Mouse (Mus musculus) midbrain, embryonic 12.5 days (tissue): ENCODE measurements around the gene BC107364. TPM values are rescaled to one million over a fixed set of nuclear protein-coding genes. Genes with fewer than 3 reads are reported as not detected.
"Not testable (repeated sequence)": the region's sequence is repeated elsewhere in the genome, so short reads cannot be mapped to it uniquely, and the experiment has no call there.

Source experiments
- ATAC-seq: fragments of 200-750 bp; cut with Nextera tagmentation; 2 replicates; pipeline ENCODE4 v1.8.0; 2017; ENCODE audit warnings: low read depth, moderate TSS enrichment, moderate library complexity; ENCODE audit not compliant: low FRiP score
- H3K27ac ChIP-seq: fragments of 300-500 bp; sonication (generic); replicated peaks from 2 replicates; pipeline ENCODE4 v1.5.1; 2016; ENCODE audit warnings: mild to moderate bottlenecking
- H3K27me3 ChIP-seq: fragments of 300-500 bp; sonication (generic); 2 replicates; pipeline ENCODE4 v1.6.1; 2016; ENCODE audit warnings: mild to moderate bottlenecking
- H3K36me3 ChIP-seq: fragments of 300-500 bp; sonication (generic); 2 replicates; pipeline ENCODE4 v1.6.1; 2016
- H3K4me1 ChIP-seq: fragments of 300-500 bp; sonication (generic); 2 replicates; pipeline ENCODE4 v1.6.1; 2016
- H3K4me2 ChIP-seq: fragments of 300-500 bp; sonication (generic); replicated peaks from 2 replicates; pipeline ENCODE4 v1.6.1; 2016; ENCODE audit warnings: mild to moderate bottlenecking, moderate library complexity
- H3K4me3 ChIP-seq: fragments of 300-500 bp; sonication (generic); 2 replicates; pipeline ENCODE4 v1.5.1; 2016; ENCODE audit warnings: mild to moderate bottlenecking
- H3K9ac ChIP-seq: fragments of 300-500 bp; sonication (generic); replicated peaks from 2 replicates; pipeline ENCODE4 v1.6.1; 2016; ENCODE audit warnings: mild to moderate bottlenecking, moderate library complexity
- H3K9me3 ChIP-seq: fragments of 300-500 bp; sonication (generic); 2 replicates; pipeline ENCODE4 v1.6.1; 2016; ENCODE audit warnings: mild to moderate bottlenecking
- WGBS: fragments of 180-500 bp; shearing (Covaris S2); methylation state at CpG from one replicate; pipeline ENCODE4 v1.1.7; 2016; 5-methylcytosine and 5-hydroxymethylcytosine counted together
- polyA plus RNA-seq: library from polyadenylated mRNA; unstranded; fragments of >200 nt; fragmentation: Nextera tagmentation; extraction: Ambion mirVana; gene quantifications from 2 replicates; pipeline ENCODE4 v1.2.1, GENCODE M21; 2016

BC107364 gene
- polyA plus RNA-seq, 1 experiment from 2014 or later, result not detected

DNA sequence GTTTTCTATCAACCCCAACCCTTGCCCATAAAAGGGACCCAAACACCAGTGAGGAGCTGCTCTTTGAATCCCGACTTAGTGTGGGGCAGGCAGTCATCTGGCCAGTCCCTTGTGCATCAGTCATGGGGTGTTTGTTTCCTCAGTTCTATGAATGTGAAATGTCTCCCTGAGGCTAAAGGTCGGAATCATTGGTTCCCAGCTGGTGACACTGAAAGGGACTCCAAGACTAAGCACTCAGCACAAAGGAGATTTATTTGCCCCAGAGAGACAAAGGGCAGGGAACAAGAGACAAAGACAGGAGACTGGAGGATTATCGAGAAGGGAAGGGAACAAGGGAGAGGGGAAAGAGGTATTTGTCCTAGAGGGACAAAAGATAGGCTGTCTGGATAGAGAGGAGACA lies 19.9 kb downstream of the BC107364 start:
- Histone ChIP-seq H3K9ac (no peak overlapping the region), H3K4me2 (no peak overlapping the region), H3K9me3 (no peaks in the 10 kb centered on the region), H3K4me1 (peaks cover 7% of the 10 kb centered on the region; the same call in 1 of the 2 replicates), H3K27me3 (peaks cover 57% of the 10 kb centered on the region), H3K27ac (no peak overlapping the region), H3K36me3 (no peaks in the 10 kb centered on the region), H3K4me3 (no peak overlapping the region)
- WGBS, result 6% methylated on average over 3 of the region's 3 CpGs
- ATAC-seq, result no peak

DNA sequence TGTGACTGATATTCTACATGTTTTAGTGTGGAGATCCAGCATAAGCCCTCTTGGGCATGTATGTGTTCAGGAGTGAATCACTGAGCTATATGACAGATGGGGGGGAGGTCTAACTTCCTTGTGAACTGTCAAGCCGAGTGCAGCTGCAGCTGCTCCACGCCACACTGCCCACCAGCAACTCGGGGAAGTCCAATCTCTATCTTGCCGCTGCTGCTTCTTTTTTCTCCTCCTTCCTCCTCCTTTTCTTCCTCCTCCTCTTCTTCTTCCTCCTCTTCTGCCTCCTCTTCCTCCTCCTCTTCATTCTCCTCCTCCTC lies 22.3 kb downstream of the BC107364 start:
- H3K4me1 ChIP-seq, result peaks cover 7% of the 10 kb centered on the region; the same call in 1 of the 2 replicates
- no peaks in the 10 kb centered on the region for H3K36me3 ChIP-seq
- no peak for ATAC-seq
- peaks cover 56% of the 10 kb centered on the region for H3K27me3 ChIP-seq
- no peak overlapping the region for H3K4me3 ChIP-seq
- no peak overlapping the region for H3K4me2 ChIP-seq
- no peaks in the 10 kb centered on the region for H3K9me3 ChIP-seq
- H3K9ac ChIP-seq, result no peak overlapping the region
- no peak overlapping the region for H3K27ac ChIP-seq
- WGBS, result 67% methylated on average over 4 of the region's 4 CpGs

DNA sequence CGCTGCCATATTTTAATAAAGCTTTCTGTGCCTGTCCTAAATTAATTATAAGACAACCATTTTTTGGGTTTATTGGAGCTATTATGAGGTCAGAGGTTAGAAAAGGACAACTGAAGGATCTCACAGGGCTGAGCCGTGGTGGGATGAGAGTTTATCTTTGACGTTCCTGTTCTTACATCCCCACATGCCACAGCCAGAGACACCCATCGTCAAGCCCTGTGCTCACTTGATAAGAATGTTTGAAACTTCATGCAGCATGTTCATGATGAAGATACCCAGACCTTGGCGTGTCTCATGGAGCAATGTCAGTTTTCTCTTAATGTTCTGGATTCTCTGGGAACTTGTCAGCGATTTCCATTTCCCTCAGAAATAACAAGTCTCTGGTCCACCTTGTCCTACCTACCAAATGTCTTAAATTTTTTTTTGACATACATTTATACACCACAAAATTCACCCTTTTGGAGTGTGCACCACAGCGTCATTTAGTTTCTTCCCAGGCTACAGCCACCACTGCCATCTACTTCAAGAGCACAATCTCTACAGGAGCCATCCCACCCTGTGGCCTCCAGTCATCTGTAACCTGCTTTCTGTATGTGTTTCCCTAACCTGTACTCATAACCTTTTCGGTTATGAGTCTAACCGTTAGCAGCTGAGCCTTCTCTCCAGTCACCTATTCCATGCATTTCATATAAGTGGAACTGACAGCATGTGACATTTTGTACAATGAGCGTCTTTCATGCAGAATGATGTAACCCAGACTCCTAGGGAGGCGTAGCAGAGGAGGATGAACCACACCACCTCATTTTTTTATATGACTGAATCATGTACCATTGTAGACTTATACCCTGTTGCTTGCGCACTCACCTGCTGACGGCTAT lies 22.9 kb downstream of the BC107364 start:
- ATAC-seq, result no peak
- no peaks in the 10 kb centered on the region for H3K9me3 ChIP-seq
- no peak overlapping the region for H3K4me3 ChIP-seq
- no peak overlapping the region for H3K27ac ChIP-seq
- no peaks in the 10 kb centered on the region for H3K36me3 ChIP-seq
- H3K4me1 ChIP-seq, result peaks cover 7% of the 10 kb centered on the region; the same call in 1 of the 2 replicates
- 88% methylated on average over 13 of the region's 13 CpGs for WGBS
- peaks cover 56% of the 10 kb centered on the region for H3K27me3 ChIP-seq
- no peak overlapping the region for H3K9ac ChIP-seq
- no peak overlapping the region for H3K4me2 ChIP-seq

DNA sequence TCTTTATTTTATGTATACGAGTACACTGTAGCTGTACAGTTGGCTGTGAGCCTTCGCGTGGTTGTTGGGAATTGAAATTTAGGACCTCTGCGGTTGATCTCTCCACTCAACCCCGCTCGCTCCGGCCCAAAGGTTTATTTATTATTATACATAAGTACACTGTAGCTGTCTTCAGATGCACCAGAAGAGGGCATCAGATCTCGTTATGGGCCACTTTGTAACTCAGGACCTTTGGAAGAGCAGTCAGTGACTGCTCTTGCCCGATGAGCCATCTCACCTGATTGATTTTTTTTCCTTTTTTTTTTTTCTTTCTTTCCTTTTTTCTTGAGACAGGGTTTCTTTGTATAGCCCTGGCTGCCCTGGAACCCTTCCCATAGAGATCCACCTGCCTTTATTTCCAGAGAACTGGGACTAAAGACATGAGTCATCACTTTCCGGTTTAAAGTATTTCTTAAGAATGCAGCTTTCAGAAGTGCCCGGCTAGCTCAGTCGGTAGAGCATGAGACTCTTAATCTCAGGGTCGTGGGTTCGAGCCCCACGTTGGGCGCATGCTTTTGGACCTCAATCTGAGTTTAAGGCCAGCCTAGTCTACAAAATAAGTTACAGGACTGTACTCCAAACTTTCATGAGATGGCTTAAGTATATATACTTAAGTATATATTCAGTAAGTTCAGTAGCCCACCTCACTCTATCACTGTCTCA lies 24.2 kb downstream of the BC107364 start:
- Histone ChIP-seq H3K27ac (no peak overlapping the region), H3K27me3 (peaks cover 53% of the 10 kb centered on the region), H3K36me3 (no peaks in the 10 kb centered on the region), H3K9ac (no peak overlapping the region), H3K9me3 (no peaks in the 10 kb centered on the region), H3K4me3 (no peak overlapping the region), H3K4me2 (no peak overlapping the region), H3K4me1 (peaks cover 7% of the 10 kb centered on the region; the same call in 1 of the 2 replicates)
- no peak for ATAC-seq
- WGBS, result 8% methylated on average over 16 of the region's 16 CpGs

DNA sequence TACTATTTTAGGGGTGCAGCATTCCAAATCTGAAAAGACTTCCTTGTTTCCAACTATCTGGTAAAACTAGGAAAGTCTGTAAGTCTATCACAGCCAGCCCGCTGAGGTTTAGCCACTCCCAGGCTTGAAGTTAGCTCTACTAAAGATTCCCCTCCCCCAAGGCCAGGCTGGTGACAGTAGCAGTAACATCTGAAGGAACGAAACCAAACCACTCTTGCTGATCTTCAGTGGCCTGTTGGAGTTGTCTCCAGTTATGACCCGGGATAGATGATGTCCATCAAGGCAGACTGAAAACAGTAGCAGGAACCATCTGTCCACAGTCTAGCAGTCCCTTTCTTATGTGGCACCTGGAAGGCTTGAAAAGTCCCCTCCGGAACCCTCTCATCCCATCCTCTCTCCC lies 24.8 kb downstream of the BC107364 start:
- H3K36me3 ChIP-seq, result no peaks in the 10 kb centered on the region
- no peak overlapping the region for H3K9ac ChIP-seq
- ATAC-seq, result no peak
- peaks cover 7% of the 10 kb centered on the region; the same call in 1 of the 2 replicates for H3K4me1 ChIP-seq
- no peak overlapping the region for H3K4me3 ChIP-seq
- H3K27ac ChIP-seq, result no peak overlapping the region
- H3K4me2 ChIP-seq, result no peak overlapping the region
- H3K9me3 ChIP-seq, result no peaks in the 10 kb centered on the region
- H3K27me3 ChIP-seq, result peaks cover 58% of the 10 kb centered on the region
- 13% methylated on average over 4 of the region's 4 CpGs for WGBS

DNA sequence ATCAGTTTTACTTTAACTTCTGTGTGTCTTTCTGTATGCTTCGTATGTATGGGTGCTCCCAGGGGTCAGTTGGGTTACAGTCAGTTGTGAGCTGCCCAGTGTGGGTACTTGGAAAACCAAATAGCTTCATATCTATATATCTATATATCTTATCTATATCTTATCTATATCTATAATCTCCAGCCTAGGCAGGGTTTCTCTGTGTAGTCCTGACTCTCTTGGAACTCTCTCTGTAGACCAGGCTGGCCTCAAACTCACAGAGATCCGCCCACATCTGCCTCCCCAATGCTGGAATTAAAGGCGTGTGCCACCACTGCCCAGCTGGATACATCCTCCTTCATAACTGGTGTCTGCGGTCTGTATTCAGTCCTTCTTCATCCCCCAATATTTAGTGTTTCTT lies 25.8 kb downstream of the BC107364 start:
- Histone ChIP-seq H3K9ac (no peak overlapping the region), H3K9me3 (no peaks in the 10 kb centered on the region), H3K4me1 (peaks cover 3% of the 10 kb centered on the region; the same call in 1 of the 2 replicates), H3K27ac (no peak overlapping the region), H3K27me3 (peaks cover 55% of the 10 kb centered on the region), H3K36me3 (no peaks in the 10 kb centered on the region), H3K4me3 (no peak overlapping the region), H3K4me2 (no peak overlapping the region)
- ATAC-seq, result no peak
- WGBS, result 77% methylated on average over 4 of the region's 4 CpGs

DNA sequence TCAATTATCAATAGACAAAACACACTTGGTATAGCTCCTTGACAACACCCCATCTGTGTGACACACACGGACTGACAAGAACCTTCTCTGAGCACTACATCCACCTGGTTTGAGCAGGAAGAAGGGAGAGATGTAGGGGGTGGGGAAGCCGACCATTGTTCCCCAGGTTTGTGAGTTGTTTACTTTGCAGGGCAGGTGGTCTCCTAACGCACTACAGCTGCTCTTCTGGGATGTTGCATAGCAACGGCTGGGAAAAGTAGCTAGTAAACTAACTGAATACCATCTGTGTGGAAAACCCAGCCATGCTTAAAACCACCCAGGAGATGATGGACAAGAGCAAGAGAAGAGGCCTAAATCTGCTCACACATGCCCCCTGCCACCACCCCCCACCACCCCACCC lies 27.7 kb downstream of the BC107364 start:
- H3K27me3 ChIP-seq, result peaks cover 41% of the 10 kb centered on the region
- not testable (repeated sequence) for H3K4me2 ChIP-seq, H3K4me3 ChIP-seq, ATAC-seq, H3K36me3 ChIP-seq, H3K9me3 ChIP-seq, H3K27ac ChIP-seq, H3K4me1 ChIP-seq, H3K9ac ChIP-seq
- WGBS, result 6% methylated on average over 4 of the region's 4 CpGs

DNA sequence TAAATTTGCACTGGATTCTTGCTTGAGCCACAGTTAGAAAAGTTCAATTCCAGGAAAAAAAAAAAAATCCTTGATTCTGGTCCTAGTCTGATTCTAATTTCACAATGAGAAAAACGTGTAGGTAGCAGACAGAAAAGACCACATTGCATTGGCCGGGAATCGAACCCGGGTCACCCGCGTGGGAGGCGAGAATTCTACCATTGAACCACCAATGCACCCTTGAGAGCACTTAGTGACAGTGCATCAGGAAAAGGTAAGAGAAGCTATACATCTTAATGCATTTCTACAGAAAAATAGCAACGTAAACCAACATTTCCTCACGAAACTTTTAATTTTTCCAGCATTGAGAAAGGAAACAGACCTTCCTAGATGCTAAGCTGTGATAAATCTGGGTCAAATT lies 28.2 kb downstream of the BC107364 start:
- no peaks in the 10 kb centered on the region for H3K36me3 ChIP-seq
- 17% methylated on average over 9 of the region's 9 CpGs for WGBS
- H3K4me2 ChIP-seq, result no peak overlapping the region

DNA sequence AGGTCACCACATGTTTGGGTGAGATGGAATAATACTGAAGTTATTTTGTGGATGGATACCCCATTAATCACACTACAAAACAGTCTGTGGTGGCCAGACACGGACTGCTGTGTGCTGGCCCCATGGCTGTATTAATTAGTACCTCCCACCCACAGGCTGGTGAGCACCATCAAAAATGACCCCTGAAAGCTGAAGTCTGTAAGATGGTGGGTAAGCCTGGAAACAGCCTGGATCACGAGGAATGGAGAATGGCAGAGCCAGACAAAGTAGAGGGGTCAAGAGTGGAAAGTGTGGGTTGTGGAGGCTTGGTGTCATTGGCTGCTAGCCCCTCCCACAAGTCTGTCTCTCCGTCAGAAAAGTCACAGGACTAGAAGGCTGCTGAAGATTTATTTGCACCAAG lies 31.3 kb downstream of the BC107364 start:
- H3K4me3 ChIP-seq, result no peak overlapping the region
- H3K9ac ChIP-seq, result no peak overlapping the region
- no peak overlapping the region for H3K27ac ChIP-seq
- H3K9me3 ChIP-seq, result no peaks in the 10 kb centered on the region
- ATAC-seq, result no peak
- no peaks in the 10 kb centered on the region for H3K36me3 ChIP-seq
- peaks cover 18% of the 10 kb centered on the region for H3K27me3 ChIP-seq
- H3K4me2 ChIP-seq, result no peak overlapping the region
- WGBS, result 71% methylated on average over 3 of the region's 3 CpGs
- H3K4me1 ChIP-seq, result no peaks in the 10 kb centered on the region

More for the DNA sequence above, 28.2 kb downstream of the BC107364 start:
- 0 out of 2 replicates have a peak, but pooled peaks cover 3% of the 10 kb centered on the region for H3K4me1 ChIP-seq
- no peak for ATAC-seq
- no peak overlapping the region for H3K27ac ChIP-seq
- H3K4me3 ChIP-seq, result no peak overlapping the region
- no peak overlapping the region for H3K9ac ChIP-seq
- no peaks in the 10 kb centered on the region for H3K9me3 ChIP-seq
- peaks cover 36% of the 10 kb centered on the region for H3K27me3 ChIP-seq

DNA sequence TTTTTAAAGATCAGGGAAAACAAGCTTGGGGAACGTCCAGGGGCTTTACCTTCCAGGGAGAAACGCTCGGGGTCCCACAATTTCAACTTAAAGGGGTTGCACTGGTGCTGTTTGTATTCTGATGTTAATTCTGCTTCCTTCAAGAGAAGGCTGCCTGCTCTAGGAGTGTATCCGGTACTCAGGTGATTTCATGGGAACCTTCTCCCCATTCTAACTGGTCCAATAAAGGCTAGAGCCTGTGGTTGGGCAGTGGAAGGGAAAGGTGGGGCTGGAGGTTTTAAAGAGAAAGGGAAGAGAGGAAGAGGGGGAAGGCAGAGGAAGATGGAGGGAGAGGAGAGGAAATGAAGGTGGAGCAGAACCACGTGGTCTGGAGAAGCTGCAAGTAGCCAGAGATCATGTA lies 33.2 kb downstream of the BC107364 start:
- 75% methylated on average over 5 of the region's 5 CpGs for WGBS
- ATAC-seq, result not testable (repeated sequence)

DNA sequence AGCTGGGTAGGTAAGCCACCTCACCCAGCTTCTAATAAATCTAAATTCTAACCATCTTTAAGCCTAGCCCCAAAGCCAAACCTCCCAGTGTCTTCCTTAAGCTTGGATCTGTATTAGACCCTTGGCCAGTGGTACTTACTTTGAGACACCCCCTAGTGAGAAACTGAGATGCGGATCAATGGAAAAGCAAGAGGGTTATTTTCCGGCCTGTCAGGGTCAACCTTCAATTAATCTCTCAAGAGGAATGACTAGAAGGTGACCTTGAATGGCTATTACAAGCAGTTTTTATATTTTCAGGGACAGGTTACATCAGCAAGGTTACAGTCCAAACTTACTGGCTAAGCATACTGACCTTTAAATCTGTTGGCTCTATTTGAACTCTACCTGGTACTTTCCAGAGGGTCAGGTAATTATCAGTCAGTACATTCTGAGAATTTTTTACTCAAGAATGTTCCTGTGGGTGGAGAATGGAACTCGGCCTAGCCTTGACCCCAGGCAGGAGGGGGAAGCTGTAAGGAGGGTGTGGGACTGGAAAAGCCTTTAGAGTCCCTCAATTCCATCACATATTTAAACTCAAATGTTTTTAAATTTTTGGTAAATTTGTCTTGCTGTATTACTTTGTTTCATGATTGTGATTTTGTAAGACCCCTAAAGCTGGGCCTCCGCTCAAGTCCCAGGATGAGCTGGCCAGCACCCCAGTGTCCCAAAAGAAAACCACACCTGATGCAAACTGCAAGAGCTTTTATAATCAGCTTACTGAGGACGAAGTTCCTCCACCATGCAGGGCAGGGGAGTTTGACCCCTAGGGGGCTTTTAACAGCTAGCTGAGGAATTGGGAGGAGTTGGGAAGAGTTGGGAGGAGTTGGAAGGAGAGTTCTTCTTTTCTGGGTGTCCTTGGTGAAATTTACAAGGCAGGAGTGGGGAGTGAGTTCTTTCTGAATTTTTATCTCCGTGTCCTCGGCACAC lies 34.0 kb downstream of the BC107364 start:
- Histone ChIP-seq H3K4me2 (no peak overlapping the region), H3K27me3 (peaks cover 5% of the 10 kb centered on the region; the same call in 1 of the 2 replicates), H3K9me3 (no peaks in the 10 kb centered on the region), H3K4me3 (no peak overlapping the region), H3K4me1 (0 out of 2 replicates have a peak, but pooled peaks cover 4% of the 10 kb centered on the region), H3K27ac (no peak overlapping the region), H3K9ac (no peak overlapping the region), H3K36me3 (no peaks in the 10 kb centered on the region)
- no peak for ATAC-seq
- WGBS, result 72% methylated on average over 7 of the region's 7 CpGs

More for the DNA sequence above, 33.2 kb downstream of the BC107364 start:
- not testable (repeated sequence) for H3K9me3 ChIP-seq, H3K36me3 ChIP-seq, H3K27ac ChIP-seq, H3K9ac ChIP-seq, H3K4me2 ChIP-seq, H3K4me1 ChIP-seq, H3K4me3 ChIP-seq, H3K27me3 ChIP-seq
